Mouse (Mus musculus) gastrocnemius, adult 18-20 months (tissue): ENCODE data around the gene Sirpb1b. TPM values are rescaled to one million over a fixed set of nuclear protein-coding genes. Genes with fewer than 3 reads are reported as not detected.
"Not testable (repeated sequence)": the region's sequence is repeated elsewhere in the genome, so short reads cannot be mapped to it uniquely, and the experiment has no call there.

Source experiments
- DNase-seq: peaks from one replicate; pipeline ENCODE4 v3.0.0; 2021; ENCODE audit warnings: low spot score
- long read RNA-seq, 2 experiments: library from polyadenylated mRNA; stranded (forward); transcript quantifications; one replicate each; pipeline ENCODE4 v2.0.0; 2021
- total RNA-seq, 2 experiments: library from RNA; stranded (reverse); gene quantifications; 2 replicates each; pipeline ENCODE4 v1.2.3; 2021

The Sirpb1b gene
- not detected for total RNA-seq
- long read RNA-seq, experiment 1 = 0 reads
- long read RNA-seq, experiment 2 = 0 reads

DNA sequence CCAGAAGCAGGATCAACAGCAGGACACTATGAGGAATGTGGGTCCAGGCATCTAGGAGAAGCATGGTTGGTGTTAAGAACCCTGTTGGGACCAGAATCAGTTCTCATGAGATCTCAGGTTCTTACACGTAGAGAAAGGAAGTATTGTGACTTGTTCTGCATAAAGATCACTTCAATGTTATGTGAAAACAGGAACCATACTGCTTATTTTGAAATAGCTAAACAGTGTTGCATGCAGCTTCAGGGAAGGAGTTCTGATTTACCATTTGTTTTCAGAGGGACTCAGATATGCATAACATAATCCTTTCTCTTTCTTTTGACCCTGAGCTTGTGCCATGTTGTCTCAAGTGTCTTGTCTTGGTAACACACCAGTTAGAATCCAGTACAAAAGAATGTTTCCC, at the start of gene Sirpb1b:
Sirpb1b (minus strand) TSS at position 179 of the 400 bp plus-strand sequence.
- DNase-seq = not testable (repeated sequence)

DNA sequence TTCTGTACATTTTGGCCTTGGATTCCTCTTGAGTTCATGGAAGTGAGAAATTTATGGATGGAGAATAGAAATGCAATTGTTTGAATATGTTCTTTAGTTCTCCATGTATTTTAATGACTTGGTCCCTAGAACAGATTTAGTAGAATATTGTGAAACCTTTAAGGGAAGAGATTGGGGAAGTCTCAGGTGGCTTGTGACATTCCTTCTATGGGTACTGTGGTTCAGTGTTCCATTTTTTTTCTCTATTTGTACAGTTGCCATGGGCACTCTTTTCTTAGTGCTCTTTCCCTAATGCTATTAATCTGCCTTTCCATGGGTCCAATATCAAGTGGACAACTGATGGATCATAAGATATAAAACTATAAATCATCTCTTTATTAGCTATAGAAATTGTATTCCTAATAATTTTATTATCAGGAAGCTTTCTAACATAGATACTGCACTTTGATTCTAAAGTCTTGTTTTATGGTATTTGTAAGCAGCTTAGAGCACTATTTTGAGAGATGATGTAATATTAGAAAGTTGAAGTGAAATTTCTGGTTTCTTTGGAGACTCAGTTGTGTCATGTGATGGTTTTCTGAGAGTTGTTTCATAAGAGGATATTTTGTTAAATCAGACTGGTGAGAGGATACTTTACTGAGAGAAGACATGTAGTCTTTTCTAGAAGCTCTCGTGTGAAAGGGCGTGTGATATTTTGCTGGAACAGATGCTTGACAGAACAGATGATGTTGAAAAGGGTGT, 15.7 kb upstream of the Sirpb1b start:
- not testable (repeated sequence) for DNase-seq

DNA sequence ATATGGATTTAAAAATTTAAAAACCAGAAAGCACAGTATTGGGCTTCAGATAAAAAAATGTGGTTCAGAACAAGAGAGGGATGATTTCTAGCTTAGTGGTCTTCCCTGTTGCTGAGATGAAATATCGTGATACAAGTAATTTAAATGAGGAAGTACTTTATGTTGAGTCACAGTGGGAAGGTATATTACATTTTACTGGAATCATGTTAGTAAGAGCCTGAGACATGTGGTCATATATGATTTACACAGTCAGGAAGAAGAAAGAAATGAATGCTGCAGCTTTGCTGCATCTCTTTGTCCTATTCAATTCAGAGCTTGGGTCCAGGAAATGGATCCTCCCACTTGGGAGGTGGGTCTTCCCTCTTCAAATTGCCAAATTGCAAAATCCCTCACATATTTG, 11.8 kb upstream of the Sirpb1b start:
- DNase-seq = not testable (repeated sequence)

DNA sequence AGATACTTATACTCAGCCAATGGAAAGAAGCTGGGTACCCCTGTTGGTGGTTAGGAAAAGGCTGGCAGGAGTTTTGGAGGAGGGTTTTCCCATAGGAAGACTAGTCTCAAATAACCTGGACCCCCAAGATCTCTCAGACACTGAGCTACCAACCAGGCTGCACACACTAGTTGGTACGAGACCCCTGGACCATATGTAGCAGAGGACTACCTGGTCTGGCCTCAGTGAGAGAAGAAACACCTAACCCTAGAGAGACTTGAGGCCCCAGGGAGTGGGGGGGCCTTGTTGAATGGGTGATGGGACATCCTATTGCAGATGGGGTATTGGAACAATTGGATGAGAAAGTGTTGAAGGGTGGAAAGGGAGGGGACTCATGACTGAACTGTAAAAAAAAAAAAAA, 8.6 kb upstream of the Sirpb1b start:
- no peak for DNase-seq

DNA sequence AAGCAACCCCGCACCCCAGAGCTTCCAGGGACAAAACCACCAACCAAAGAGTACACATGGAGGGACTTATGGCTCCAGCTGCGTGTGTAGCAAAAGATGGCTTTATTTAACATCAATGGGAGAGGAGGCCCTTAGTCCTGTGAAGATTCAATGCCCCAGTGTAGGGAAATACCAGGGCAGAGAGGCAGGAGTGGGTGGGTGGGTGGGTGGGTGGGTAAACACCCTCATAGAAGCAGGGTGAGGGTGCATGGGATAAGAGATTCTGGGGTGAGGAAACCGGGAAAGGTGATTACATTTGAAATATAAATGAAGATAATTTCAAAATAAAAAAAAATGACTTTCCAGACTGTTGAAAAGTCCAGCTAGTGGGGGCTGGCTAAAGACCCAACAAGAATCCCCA, 8.1 kb upstream of the Sirpb1b start:
- DNase-seq = not testable (repeated sequence)

DNA sequence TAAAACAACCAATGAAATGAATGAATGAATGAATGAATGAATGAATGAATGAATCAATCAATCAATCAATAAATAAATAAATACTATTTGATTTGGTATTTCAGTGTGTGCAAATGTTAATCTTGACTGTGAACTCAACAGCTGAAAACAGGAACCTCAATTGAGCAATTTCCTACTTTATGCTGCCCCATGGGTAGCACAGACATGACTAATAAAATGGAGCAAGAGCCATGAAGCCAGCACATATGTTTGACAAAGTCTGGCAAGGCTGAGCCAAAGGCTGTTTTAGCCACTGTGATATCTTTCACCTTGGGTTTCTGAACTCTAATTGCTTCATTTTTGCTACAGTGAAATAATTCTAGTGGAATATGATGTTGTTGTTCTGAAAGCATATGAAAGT, 1.6 kb upstream of the Sirpb1b start:
- DNase-seq = not testable (repeated sequence)

DNA sequence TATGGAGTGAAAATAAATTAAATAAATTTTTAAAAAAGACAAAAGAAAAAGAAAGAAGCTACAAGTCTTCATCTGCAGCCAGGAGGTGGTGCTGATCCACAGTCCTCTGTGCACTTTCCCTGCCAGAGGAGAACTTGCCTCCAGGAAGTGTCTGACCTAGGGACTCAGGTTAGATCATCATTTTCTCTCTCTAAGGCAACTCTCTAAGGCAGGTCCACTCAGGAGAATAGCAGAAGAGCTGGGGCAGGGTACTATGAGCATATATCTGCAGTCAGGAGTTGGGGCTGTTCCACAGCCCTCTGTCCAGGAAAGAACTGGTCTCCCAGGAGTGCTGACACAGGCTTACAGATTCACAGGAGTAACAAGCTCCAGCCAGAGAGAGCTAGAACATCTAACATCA, 46.3 kb downstream of the Sirpb1b start:
- DNase-seq = no peak

DNA sequence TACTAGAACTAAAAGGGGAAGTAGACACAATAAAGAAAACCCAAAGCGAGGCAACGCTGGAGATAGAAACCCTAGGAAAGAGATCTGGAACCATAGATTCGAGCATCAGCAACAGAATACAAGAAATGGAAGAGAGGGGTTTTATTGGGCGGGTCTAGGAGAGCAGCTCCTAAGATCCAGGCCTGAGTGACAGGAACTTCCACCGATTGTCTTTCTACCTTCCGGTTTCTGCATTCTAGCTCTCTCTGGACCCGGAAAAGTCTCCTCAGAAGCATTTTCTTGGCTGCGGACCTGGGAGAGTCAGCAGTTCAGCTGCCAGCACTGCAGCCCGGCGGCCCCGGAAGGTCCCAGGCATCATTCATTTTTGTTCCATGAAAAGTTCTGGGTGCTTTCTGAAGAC, 61.3 kb downstream of the Sirpb1b start:
- DNase-seq = not testable (repeated sequence)

DNA sequence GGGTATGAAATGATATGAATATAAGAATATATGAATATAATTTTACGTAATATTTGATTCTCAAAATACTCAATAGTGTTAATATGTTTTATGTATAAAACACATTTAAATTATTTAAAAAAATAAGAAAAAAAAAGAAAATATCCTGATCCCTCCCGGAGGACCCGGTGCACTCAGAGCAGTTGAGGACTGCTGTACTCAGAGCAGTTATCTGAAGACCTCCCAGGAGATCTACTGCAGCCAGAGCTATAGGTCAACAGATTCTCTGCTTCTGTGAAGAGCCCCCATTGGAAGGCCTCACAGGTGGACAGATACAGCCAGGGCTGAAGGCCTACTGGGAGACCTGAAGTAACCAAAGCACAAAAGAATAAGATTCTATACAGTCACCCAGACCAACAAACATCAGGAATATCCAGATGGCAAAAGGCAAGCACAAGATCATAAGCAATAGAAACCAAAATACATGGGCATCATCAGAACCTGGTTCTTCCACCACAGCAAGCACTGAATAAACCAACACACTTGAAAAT, 67.0 kb downstream of the Sirpb1b start:
- DNase-seq = not testable (repeated sequence)

DNA sequence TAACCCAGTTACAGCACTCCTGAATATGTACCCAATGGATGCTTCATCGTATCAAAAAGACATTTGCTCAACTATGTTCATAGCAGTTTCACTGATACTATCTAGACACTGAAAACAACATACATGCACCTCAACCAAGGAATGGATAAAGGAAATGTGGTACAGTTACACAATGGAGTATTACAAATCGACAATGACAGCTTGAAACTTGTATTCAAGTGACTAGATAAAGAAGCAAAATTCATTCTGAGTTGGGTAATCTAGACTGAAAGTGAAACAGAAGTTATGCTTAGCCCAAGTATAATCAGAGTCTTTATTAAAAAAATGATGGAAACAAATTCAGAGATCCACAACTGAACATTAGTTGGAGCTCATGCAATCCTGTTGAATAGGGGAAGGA, 100.0 kb downstream of the Sirpb1b start:
- not testable (repeated sequence) for DNase-seq

DNA sequence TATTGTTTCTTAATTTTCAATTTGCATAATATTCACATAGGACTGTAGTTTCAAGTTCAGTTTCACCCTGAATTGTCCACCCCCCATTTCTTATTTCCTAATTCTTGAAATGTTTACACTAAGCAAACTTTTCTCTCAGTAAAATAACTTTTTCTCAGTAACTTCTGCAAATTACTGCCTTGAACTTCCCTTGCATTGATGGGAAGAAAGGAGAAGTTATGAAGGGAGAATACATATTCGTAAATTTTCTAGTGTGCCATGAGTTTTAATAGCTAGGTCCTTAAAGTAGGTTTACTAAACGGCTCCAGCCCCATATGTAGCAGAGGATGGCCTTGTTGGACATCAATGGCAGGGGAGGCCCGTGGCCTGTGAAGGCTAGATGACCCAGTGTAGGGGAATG, 104.7 kb downstream of the Sirpb1b start:
- not testable (repeated sequence) for DNase-seq

Other genes starting within 250 kb of the Sirpb1b start
- not detected for gene Gm9733, start 242.8 kb downstream of the Sirpb1b start, total RNA-seq
- not detected for gene Sirpb1a, start 148.5 kb downstream of the Sirpb1b start, total RNA-seq